ENCODE assay signal across 23 mouse cellular contexts in the genomic region with DNA sequence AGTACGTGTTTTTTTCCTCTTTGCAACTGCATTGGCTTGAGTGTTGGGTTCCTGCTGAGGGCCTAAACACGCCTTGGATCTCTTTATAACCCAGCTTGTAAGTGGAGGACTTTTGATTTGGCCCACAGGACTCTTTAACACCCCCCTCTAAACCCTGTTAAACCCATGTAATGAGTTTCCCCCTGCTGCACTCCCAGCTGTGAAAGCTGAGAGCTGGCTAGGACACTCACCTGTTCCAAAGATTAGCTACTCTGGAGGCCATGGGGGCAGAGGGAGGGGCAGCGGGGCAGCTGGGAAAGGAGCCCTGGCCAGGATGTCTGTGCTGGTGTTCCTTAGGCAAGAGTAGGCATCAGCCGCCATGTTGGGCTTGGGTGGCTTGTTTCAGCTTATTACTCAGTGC.
A peak's percentile ranks its signal among the peaks of the same experiment; 100 is the strongest.
DNase-seq lines count a peak whose midpoint lies in the region; ATAC-seq and TF ChIP-seq lines count a peak whose summit lies in the region.
"Had no signal": no experiment of that assay in that cellular context is flagged by ENCODE, and none has a peak within 500 bp of the region (broad histone marks: within the 10 kb centered on the region; RNA-seq: fewer than 3 reads in every experiment).

No protein-coding gene starts in this region.

- no peak overlapping the region for H3K4me2 ChIP-seq in embryonic facial prominence, embryonic 14.5 days (ENCODE audit: low read depth, low read length)
- no peak overlapping the region for H3K4me2 ChIP-seq in limb, embryonic 12.5 days
- no peak overlapping the region for H3K4me2 ChIP-seq in limb, embryonic 14.5 days (replicated peaks; ENCODE audit: low read depth, low read length, severe bottlenecking)
- H3K4me2 ChIP-seq: embryonic facial prominence, embryonic 13.5 days; forebrain, embryonic 13.5 days; forebrain, embryonic 15.5 days had no signal

- no peak for TF ChIP-seq POLR2A in limb, embryonic 14.5 days (IDR thresholded peaks at IDR 0.05; ENCODE audit: borderline replicate concordance, extremely low read depth, insufficient read depth, insufficient read length)

- 80% methylated on average over 4 of the region's 4 CpGs for WGBS in embryonic facial prominence, embryonic 14.5 days
- 76% methylated on average over 4 of the region's 4 CpGs for WGBS in embryonic facial prominence, embryonic 10.5 days
- WGBS in limb, embryonic 12.5 days, result 44% methylated on average over 4 of the region's 4 CpGs
- WGBS in limb, embryonic 14.5 days, result 40% methylated on average over 4 of the region's 4 CpGs

- H3K9ac ChIP-seq in embryonic facial prominence, embryonic 14.5 days (ENCODE audit: low read depth, low read length), result no peak overlapping the region
- H3K9ac ChIP-seq in limb, embryonic 12.5 days (replicated peaks), result no peak overlapping the region
- H3K9ac ChIP-seq in limb, embryonic 14.5 days (ENCODE audit: low read depth, low read length, severe bottlenecking), result no peak overlapping the region
- H3K9ac ChIP-seq: embryonic facial prominence, embryonic 13.5 days; forebrain, embryonic 13.5 days; forebrain, embryonic 15.5 days; forebrain, postnatal 0 days had no signal

- no peak for ATAC-seq in embryonic facial prominence, embryonic 14.5 days (ENCODE audit: low read depth)
- peak; percentile 68 for ATAC-seq in limb, embryonic 12.5 days (ENCODE audit: insufficient number of reproducible peaks, insufficient read depth, low FRiP score, low TSS enrichment, low read depth)
- ATAC-seq in limb, embryonic 14.5 days (ENCODE audit: low FRiP score, low read depth), result peak; percentile 83
- ATAC-seq: activated CD4-positive, CD25-positive, alpha-beta regulatory T cell, adult 4 months; CD4-positive, CD25-positive, alpha-beta regulatory T cell, adult 4 months; forebrain, embryonic 13.5 days; forebrain, embryonic 15.5 days; forebrain, postnatal 0 days; Patski had no signal

- H3K27me3 ChIP-seq in embryonic facial prominence, embryonic 14.5 days (replicated peaks; ENCODE audit: control insufficient read depth, insufficient read depth, low read length), result no peaks in the 10 kb centered on the region
- peaks cover 25% of the 10 kb centered on the region; the same call in 1 of the 2 replicates for H3K27me3 ChIP-seq in embryonic facial prominence, embryonic 10.5 days (replicated peaks; ENCODE audit: low read depth, poor library complexity, severe bottlenecking)
- H3K27me3 ChIP-seq in limb, embryonic 12.5 days, result peaks cover 85% of the 10 kb centered on the region
- H3K27me3 ChIP-seq in limb, embryonic 14.5 days (ENCODE audit: control insufficient read depth, insufficient read depth, low read length), result peaks cover 42% of the 10 kb centered on the region
- H3K27me3 ChIP-seq: CH12.LX; forebrain, embryonic 15.5 days had no signal

- peaks cover 13% of the 10 kb centered on the region; the same call in 1 of the 2 replicates for H3K4me1 ChIP-seq in embryonic facial prominence, embryonic 14.5 days (ENCODE audit: control insufficient read depth, insufficient read depth, low read length)
- H3K4me1 ChIP-seq in embryonic facial prominence, embryonic 10.5 days, result peaks cover 35% of the 10 kb centered on the region
- H3K4me1 ChIP-seq in limb, embryonic 12.5 days (replicated peaks), result peaks cover 32% of the 10 kb centered on the region
- H3K4me1 ChIP-seq in limb, embryonic 14.5 days (ENCODE audit: control insufficient read depth, insufficient read depth, low read length), result peaks cover 10% of the 10 kb centered on the region; the same call in 1 of the 2 replicates
- H3K4me1 ChIP-seq: forebrain, embryonic 13.5 days; forebrain, embryonic 15.5 days had no signal

- H3K4me3 ChIP-seq in embryonic facial prominence, embryonic 14.5 days (ENCODE audit: low read depth, low read length), result no peak overlapping the region
- H3K4me3 ChIP-seq in embryonic facial prominence, embryonic 10.5 days, result no peak overlapping the region
- no peak overlapping the region for H3K4me3 ChIP-seq in limb, embryonic 12.5 days (replicated peaks)
- H3K4me3 ChIP-seq in limb, embryonic 14.5 days (replicated peaks; ENCODE audit: low read length), result no peak overlapping the region
- H3K4me3 ChIP-seq: embryonic facial prominence, embryonic 13.5 days; forebrain, embryonic 13.5 days; forebrain, embryonic 15.5 days had no signal

- DNase-seq in embryonic facial prominence, embryonic 14.5 days (ENCODE audit: low spot score), result peak; percentile 27
- no peak for DNase-seq in embryonic facial prominence, embryonic 10.5 days (ENCODE audit: low spot score)
- peak; percentile 67 for DNase-seq in limb, embryonic 14.5 days (ENCODE audit: low spot score)
- no peak for DNase-seq in frontal cortex, postnatal 14 days (ENCODE audit: low spot score in 2 of 2)
- DNase-seq: adrenal gland, adult 8-10 months; adrenal gland, postnatal 14 days; adrenal gland, postnatal 36 days; B cell, adult 2 months; cerebellum, adult 11-12 months; cerebellum, adult 2 months; cerebellum, adult 9-10 months; cerebellum, postnatal 10 days; cerebellum, postnatal 25 days; forebrain, postnatal 0 days had no signal

- H3K9me3 ChIP-seq in embryonic facial prominence, embryonic 14.5 days (ENCODE audit: control insufficient read depth, low read length), result no peaks in the 10 kb centered on the region
- no peaks in the 10 kb centered on the region for H3K9me3 ChIP-seq in embryonic facial prominence, embryonic 10.5 days
- H3K9me3 ChIP-seq in limb, embryonic 12.5 days, result no peaks in the 10 kb centered on the region
- H3K9me3 ChIP-seq in limb, embryonic 14.5 days (ENCODE audit: control insufficient read depth, low read length), result no peaks in the 10 kb centered on the region
- H3K9me3 ChIP-seq: embryonic facial prominence, embryonic 13.5 days; forebrain, embryonic 13.5 days; forebrain, embryonic 15.5 days had no signal

- H3K27ac ChIP-seq in embryonic facial prominence, embryonic 14.5 days (replicated peaks; ENCODE audit: low read depth, low read length), result no peak overlapping the region
- H3K27ac ChIP-seq in embryonic facial prominence, embryonic 10.5 days (replicated peaks), result no peak overlapping the region
- no peak overlapping the region for H3K27ac ChIP-seq in limb, embryonic 12.5 days
- no peak overlapping the region for H3K27ac ChIP-seq in limb, embryonic 14.5 days (replicated peaks; ENCODE audit: low read depth, low read length)
- H3K27ac ChIP-seq: embryonic facial prominence, embryonic 13.5 days; forebrain, embryonic 13.5 days; forebrain, embryonic 15.5 days had no signal

- H3K36me3 ChIP-seq in embryonic facial prominence, embryonic 14.5 days (ENCODE audit: control insufficient read depth, insufficient read depth, low read length), result no peaks in the 10 kb centered on the region
- no peaks in the 10 kb centered on the region for H3K36me3 ChIP-seq in embryonic facial prominence, embryonic 10.5 days (replicated peaks)
- no peaks in the 10 kb centered on the region for H3K36me3 ChIP-seq in limb, embryonic 12.5 days
- no peaks in the 10 kb centered on the region for H3K36me3 ChIP-seq in limb, embryonic 14.5 days (ENCODE audit: control insufficient read depth, insufficient read depth, low read length)
- H3K36me3 ChIP-seq: embryonic facial prominence, embryonic 13.5 days; forebrain, embryonic 15.5 days; G1E had no signal

Comparison
In these comparisons a context has a peak if more than half of its experiments do, and no peak if none do; other contexts are left out.
1. DNase-seq: peak in embryonic facial prominence, embryonic 14.5 days (single experiment) and limb, embryonic 14.5 days (single experiment); none in embryonic facial prominence, embryonic 10.5 days (single experiment) and frontal cortex, postnatal 14 days (0 of 2).